Mouse (Mus musculus) gastrocnemius, postnatal 10 days (tissue): Measurements from ENCODE around the gene Gramd1a. TPM values are rescaled to one million over a fixed set of nuclear protein-coding genes. Genes with fewer than 3 reads are reported as not detected.

Experiments used
- DNase-seq: peaks from one replicate; pipeline ENCODE4 v3.0.0; 2021; ENCODE audit warnings: mixed read lengths
- long read RNA-seq, 2 experiments: library from polyadenylated mRNA; stranded (forward); transcript quantifications; one replicate each; pipeline ENCODE4 v2.0.0; 2021
- total RNA-seq, 2 experiments: library from RNA; stranded (reverse); gene quantifications; 2 replicates each; pipeline ENCODE4 v1.2.3; 2021

Gramd1a gene
- total RNA-seq, result 10 to 100 TPM; 35.0 to 35.8 TPM
- long read RNA-seq, experiment 1, partial matches to known transcripts, result 10 of 57 reads
- long read RNA-seq, experiment 1, other reads (novel, unspliced or antisense), result 47 of 57 reads
- long read RNA-seq, experiment 2, partial matches to known transcripts, result 8 of 47 reads
- long read RNA-seq, experiment 2, other reads (novel, unspliced or antisense), result 39 of 47 reads

GRCm38 (mm10) chr7:31155296-31156033 lies at the start of gene Gramd1a:
Gene Gramd1a (minus strand): TSS chr7:31155896.
- DNase-seq, result no peak

- DNase-seq, result no peak
Measured at GRCm38 (mm10) chr7:31195591-31196307, 40.1 kb upstream of the Gramd1a start.

GRCm38 (mm10) chr7:31184711-31185110 lies 29.0 kb upstream of the Gramd1a start:
- DNase-seq, result no peak

GRCm38 (mm10) chr7:31182863-31183262 lies 27.2 kb upstream of the Gramd1a start:
- no peak for DNase-seq

GRCm38 (mm10) chr7:31176886-31177763 lies 21.4 kb upstream of the Gramd1a start:
- peak; percentile 68 for DNase-seq

GRCm38 (mm10) chr7:31175096-31175495 lies 19.4 kb upstream of the Gramd1a start:
- DNase-seq, result no peak

- DNase-seq, result no peak
Measured at GRCm38 (mm10) chr7:31174466-31174865, 18.8 kb upstream of the Gramd1a start.

- no peak for DNase-seq
Measured at GRCm38 (mm10) chr7:31172238-31172637, 16.5 kb upstream of the Gramd1a start.

- no peak for DNase-seq
Measured at GRCm38 (mm10) chr7:31170520-31170919, 14.8 kb upstream of the Gramd1a start.

GRCm38 (mm10) chr7:31168412-31168811 lies 12.7 kb upstream of the Gramd1a start:
- DNase-seq, result no peak

GRCm38 (mm10) chr7:31164748-31165147 lies 9.1 kb upstream of the Gramd1a start:
- DNase-seq, result no peak

GRCm38 (mm10) chr7:31163666-31164577 lies 8.2 kb upstream of the Gramd1a start:
- DNase-seq, result no peak

GRCm38 (mm10) chr7:31162324-31162723 lies 6.6 kb upstream of the Gramd1a start:
- DNase-seq, result no peak

- no peak for DNase-seq
Measured at GRCm38 (mm10) chr7:31161831-31162230, 6.1 kb upstream of the Gramd1a start.

GRCm38 (mm10) chr7:31161246-31161645 lies 5.5 kb upstream of the Gramd1a start:
- DNase-seq, result no peak

GRCm38 (mm10) chr7:31160763-31161162 lies 5.1 kb upstream of the Gramd1a start:
- DNase-seq, result no peak

GRCm38 (mm10) chr7:31156034-31156928 lies 585 bp upstream of the Gramd1a start:
- DNase-seq, result no peak

- no peak for DNase-seq
Measured at GRCm38 (mm10) chr7:31153536-31154320, 2.0 kb downstream of the Gramd1a start.
